Mouse (Mus musculus): ENCODE results near the gene Prpf6.

- TF ChIP-seq POLR2A (IDR thresholded peaks at IDR 0.05; ENCODE audit: borderline replicate concordance, control insufficient read depth, low read depth, low read length) (no peak), CTCF (IDR thresholded peaks at IDR 0.05; ENCODE audit: control insufficient read depth, insufficient read depth, low read length) (no peak)
These were observed 104.1 kb downstream of the Prpf6 start for GRCm38 (mm10) chr2:181695776-181696175.
